Mouse (Mus musculus) leukemia stem cell, adult 10-12 weeks (primary cell): Measurements from ENCODE around the gene Pfn1. TPM values are rescaled to one million over a fixed set of nuclear protein-coding genes. Genes with fewer than 3 reads are reported as not detected.

Experiments used
- polyA plus RNA-seq: library from polyadenylated mRNA; stranded (reverse); fragments of >175 nt; gene quantifications from 2 replicates; pipeline ENCODE4 v1.2.3, GENCODE M21; 2012; ENCODE audit warnings: low replicate concordance

Pfn1 gene
- polyA plus RNA-seq = 3,216 and 5,291 TPM in 2 replicates

DNA sequence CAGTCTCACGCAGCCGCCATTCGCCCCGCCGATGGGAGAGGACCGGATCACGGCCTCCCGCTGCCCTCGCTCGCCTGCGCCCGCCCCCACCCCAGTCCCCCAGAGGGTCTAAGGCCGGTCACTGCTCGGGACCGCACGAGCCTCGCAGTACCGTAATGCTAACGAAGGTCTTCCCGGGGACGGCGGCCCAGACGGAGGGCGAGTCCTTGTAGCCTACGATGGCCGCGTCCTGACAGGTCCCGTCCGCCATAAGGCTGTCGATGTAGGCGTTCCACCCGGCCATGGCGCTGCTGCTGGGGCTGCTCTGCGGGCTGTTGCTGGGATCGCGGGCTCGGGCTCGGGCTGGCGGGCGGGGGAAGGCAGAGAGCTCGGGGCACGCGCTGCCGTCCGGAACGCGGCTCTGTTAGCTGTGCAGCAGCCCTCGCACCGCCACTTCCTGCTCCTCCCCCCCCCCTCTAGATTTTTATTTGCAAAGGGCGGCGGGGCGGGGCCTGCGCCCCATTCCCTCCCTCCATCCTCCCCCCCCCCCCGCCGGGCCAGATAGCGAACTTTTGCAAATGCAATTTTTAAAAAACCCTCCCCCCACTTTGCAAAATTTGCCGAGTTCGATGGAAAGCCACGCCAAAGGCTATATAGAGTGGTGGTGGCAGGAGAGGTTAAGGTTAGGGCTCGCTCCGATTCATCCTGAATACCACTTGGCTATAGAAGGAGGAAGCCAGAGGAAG lies at the start of gene Pfn1:
Pfn1 (minus strand) TSS at position 447 of the 725 bp plus-strand sequence.

DNA sequence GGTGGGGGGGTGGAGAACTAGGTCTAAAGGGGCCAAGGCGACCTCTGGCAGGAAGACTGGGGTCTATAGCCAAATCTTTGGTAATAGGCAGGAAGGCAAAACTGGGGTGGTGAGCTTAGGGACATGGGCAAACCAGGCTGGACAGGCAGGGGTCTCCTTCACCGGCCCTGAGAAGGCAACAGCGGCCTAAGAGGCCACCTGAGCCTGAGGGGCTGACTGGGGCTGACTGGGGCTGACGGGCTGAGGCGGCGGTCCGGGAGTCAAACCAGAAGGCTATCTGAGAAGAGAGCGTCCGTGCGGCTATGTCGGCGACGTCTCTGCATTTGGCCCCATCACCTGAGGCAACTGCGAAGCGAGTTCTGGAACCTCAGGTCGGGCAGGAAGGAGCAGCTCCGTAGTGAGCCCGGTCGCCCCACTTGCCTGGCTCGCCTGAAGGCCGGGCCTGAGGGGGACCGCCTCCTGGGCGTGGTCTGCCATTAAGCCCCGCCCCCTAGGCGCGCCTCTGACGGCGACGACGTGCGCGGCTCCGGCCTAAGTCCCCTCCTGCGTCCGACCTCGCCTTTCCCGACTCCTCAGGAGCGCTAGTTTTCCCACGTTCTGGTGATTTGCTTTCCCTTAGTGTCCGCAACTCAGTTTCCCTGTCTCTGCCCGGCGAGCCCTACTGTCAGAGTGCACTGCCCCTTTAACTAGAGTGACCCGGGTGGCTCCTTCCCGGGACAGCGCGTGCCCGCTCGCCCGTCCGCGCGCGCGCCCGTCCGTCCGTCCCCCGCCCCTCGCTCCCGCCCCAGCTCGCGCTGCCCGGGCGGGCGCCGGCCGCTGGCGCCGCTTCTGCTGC lies 45.5 kb upstream of the Pfn1 start, which contains the start of the genes Inca1 and Kif1c:
Inca1 (minus strand) TSS at position 434 of the 835 bp plus-strand sequence.
Kif1c (plus strand) TSS at position 827 of the 835 bp plus-strand sequence.

DNA sequence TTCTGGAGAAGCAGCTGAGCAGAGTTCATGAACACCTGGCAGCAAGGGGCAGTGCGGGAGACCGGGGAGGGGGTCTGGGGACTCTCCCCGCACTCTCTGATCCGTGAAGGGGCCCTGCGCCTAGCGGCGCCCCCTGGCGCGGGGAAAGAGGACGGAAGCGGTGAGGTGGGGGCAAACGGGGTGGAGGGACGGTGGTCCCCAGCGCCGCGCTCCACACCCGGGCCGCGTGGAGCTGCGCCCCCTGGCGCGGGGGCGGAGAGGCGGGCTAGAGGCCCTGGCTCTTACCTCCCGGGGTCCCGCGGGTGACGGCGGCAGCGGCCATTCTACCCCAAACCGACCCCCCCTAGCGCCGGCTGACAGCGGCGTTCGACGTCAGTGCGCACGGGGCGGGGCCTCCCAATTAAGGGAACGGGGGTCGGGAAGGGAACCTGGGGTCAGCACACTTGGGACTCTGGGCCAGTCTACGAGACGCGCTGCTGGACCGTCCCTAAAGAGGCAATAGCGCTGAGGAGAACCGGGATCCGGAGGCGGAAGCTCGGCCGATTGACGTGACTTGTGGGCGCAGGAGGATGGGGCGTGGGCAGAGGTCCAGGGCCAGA lies 33.3 kb upstream of the Pfn1 start, which contains the start of gene Camta2:
Camta2 (minus strand) TSS at position 505 of the 599 bp plus-strand sequence.

DNA sequence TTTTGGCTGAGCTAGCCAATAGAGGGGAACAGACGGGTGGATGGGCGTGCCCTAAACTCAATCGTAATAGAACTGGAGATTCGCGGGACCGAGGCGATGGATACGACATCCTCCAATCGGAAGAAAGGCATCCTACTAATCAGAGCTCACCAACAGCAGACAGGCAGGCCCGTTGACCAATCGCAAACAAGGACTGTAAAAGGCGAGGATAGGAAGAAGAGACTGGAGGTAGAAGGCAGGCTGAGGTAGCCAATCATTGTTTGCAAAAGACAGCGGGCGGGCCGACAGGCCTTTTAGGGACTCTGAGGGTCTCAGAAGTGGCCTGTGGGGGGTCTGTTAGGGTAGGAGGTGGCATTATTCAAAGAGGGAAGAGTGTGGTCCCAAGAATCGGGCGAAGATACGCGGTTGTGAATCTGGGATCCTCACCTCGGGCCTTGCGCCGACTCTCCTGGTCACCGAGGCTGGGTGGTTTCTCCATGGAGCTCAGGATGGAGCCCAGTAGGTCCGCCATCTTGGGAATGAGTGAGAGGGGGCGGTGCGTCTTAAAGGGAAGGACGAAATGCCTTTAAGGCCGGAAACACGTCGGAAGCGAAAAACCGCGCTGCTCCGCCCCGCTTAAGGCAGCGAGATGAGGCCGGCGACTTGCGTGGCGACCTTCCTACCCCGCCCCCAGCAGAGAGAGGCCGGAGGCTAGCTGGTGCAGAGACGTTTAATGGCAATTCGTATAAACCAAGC lies 14.5 kb upstream of the Pfn1 start, which contains the start of gene Spag7:
Spag7 (minus strand) TSS at position 646 of the 735 bp plus-strand sequence.

DNA sequence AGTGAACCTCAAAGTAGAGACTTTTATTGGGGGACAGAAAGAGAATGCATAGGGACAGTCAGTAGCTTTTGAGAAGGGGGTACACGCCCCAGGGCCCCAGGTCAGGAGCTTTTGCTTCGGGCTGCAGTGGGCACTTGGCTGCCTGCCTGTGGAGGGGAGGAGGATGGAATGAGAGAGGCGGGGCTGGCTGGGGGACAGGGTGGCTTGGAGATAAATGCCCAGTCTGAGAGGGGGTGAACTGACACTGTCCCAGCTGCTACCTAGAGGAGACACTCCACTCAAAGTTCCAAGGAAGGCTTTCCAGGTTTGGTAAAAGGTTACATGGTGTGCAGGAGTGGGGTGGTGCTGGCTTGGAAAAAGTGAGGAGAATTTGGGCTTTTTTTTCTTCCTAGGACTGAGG lies 2.5 kb upstream of the Pfn1 start, which contains the start of gene Eno3:
Eno3 (plus strand) TSS at position 239 of the 400 bp plus-strand sequence.

DNA sequence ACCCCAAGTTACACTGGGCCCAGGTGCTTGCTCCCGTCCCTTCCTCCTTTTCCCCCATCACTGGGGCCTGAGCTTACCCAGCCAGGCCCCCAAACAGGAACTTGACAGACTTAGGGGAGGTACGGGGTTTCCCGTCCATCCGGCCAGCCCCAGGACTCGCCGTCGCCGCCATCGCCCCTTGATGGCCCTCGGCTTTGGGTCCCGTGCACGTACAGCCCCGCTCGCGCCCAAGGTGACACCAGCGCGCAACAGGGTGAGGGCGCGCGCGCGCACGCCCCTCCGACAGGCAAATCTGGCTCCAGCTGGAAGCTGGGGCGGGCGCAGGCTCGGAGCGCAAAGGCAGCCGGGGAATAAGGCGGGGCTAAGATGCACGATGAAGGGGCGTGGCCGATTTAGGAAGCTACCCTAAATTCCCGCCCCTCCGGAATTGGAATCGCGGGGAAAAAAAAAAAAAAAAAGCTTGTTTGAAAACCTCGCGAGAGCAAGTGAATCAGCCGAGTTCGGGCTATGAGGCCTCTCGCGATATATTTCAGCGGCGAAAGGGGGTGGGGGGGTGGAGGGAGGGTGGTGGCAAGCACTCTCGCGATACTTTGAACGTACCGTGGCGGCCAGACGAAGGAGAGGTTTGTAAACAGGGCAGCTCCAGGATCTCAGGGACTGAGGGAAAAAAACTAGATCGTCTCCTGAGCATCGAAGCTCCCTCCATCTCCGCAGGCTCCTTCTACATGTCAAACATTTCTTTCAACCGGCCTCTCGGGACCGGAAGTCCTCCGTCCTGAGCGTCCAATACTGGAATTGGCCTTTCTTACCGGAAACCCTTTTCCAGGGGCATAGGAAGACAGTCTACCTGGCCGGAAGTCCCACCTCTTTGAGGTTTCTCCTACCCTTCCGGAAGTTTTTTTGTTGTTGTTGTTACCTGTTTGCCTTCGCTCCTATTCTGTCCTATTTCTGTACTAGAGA lies 7.5 kb downstream of the Pfn1 start, which contains the start of the genes Rnf167 and Slc25a11:
Rnf167 (plus strand) TSS at position 545 of the 960 bp plus-strand sequence.
Slc25a11 (minus strand) TSS at position 789 of the 960 bp plus-strand sequence.

DNA sequence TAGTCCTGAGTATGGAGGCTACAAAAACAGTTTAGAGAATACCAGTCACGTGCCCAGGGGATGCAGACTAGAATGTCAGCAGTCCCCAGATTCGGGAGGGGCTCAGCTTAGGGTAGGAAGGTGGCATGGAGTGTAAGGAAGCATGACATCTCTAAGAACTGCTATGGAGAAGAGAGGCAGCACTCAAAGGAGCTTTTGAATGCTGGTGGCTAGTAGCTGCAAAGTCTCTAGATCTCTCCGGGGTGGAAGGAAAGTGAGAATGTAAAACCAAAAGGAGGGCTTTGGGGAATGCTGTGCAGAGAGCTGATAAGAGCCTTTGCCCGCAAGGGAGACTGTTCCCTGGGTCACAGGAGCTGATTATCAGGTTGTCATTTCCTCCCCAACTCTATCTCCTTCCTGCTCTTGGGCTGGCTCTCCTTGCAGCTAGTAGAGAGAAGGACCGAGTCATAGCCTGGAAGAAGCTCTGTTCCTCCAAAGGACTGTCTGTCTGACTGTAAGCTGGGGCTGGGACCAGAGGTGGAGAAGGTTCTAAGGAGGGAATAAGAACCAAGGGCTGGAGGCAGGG lies 15.6 kb downstream of the Pfn1 start, which contains the start of gene Gp1ba:
Gp1ba (plus strand) TSS at position 409 of the 565 bp plus-strand sequence.

DNA sequence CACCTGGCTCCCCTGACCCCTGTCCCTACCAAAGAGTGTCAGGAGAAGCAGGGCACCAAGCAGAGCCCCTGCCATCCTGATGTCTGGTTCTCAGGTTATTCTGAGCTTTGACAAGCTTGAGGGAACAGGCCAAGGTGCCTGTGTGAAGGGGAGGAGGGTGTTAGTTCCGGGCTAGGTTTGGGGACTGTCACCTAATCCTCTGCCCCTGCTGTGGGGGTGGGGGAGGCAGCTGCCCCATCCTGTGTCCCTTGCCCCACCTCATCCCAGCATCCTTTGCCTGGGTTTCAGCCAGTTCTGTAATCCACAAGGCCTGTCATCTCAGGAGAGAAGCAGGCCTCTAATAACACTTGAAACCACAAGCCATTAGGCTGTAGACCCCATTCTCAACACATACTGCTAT lies 35.3 kb downstream of the Pfn1 start, which contains the start of gene Chrne:
Chrne (minus strand) TSS at position 116 of the 400 bp plus-strand sequence.

DNA sequence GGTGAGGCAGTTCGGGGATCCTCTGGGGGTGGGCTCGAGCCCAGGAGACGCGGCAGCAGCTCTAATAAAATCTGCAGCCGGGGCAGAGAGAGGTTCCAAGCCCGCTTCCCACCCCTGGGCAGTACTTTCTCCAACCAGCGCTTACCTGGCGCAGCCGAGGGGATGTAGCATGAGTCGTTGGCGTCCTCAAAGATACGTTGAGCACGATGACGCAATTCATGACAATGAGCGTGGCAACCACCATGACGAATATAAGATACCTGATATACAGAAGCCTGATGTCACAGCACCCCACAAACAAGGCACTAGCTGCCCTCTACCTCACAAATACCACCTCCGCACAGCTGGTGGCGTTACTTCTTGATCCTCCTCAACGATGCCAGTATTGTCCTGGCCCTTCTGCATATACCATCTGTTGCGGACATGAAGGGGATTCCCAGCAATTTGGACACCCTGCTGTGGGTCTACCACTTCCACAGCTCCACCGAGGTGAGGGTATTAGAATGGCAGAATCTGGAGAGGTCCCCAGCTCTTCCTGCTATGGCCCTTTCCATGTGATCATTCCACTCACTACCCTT lies 38.8 kb downstream of the Pfn1 start, which contains the start of gene 4930544D05Rik:
4930544D05Rik (plus strand) TSS at position 333 of the 578 bp plus-strand sequence.

Other genes starting within 250 kb of the Pfn1 start
- 84.1 and 130 TPM in 2 replicates for gene Pelp1, start 244.6 kb downstream of the Pfn1 start, polyA plus RNA-seq
- 187 and 287 TPM in 2 replicates for gene Arrb2, start 222.0 kb downstream of the Pfn1 start, polyA plus RNA-seq
- gene Med11, start 202.7 kb downstream of the Pfn1 start, polyA plus RNA-seq = 6.5 and 33.1 TPM in 2 replicates
- gene Zmynd15, start 195.2 kb downstream of the Pfn1 start, polyA plus RNA-seq = 1.6 TPM in 2 replicates
- gene Cxcl16, start 194.7 kb downstream of the Pfn1 start, polyA plus RNA-seq = 0.86 and 2.0 TPM in 2 replicates
- not detected in 2 replicates for gene Tm4sf5, start 149.4 kb downstream of the Pfn1 start, polyA plus RNA-seq
- not detected in 2 replicates for gene Vmo1, start 140.0 kb downstream of the Pfn1 start, polyA plus RNA-seq
- not detected in 2 replicates for gene Gltpd2, start 135.4 kb downstream of the Pfn1 start, polyA plus RNA-seq
- 51.2 and 127 TPM in 2 replicates for gene Psmb6, start 129.3 kb downstream of the Pfn1 start, polyA plus RNA-seq
- not detected in 2 replicates for gene Gm40193, start 121.7 kb downstream of the Pfn1 start, polyA plus RNA-seq
- 0.79 and 2.3 TPM in 2 replicates for gene Pld2, start 114.6 kb downstream of the Pfn1 start, polyA plus RNA-seq
- 80.3 and 81.9 TPM in 2 replicates for gene Mink1, start 91.8 kb downstream of the Pfn1 start, polyA plus RNA-seq
- not detected in 2 replicates for gene 4930544D05Rik, start 38.8 kb downstream of the Pfn1 start, polyA plus RNA-seq
- 0.54 and 1.8 TPM in 2 replicates for gene Chrne, start 35.4 kb downstream of the Pfn1 start, polyA plus RNA-seq
- 17.4 and 31.1 TPM in 2 replicates for gene Gp1ba, start 15.5 kb downstream of the Pfn1 start, polyA plus RNA-seq
- 52.5 and 175 TPM in 2 replicates for gene Rnf167, start 7.4 kb downstream of the Pfn1 start, polyA plus RNA-seq
- 28.6 and 32.9 TPM in 2 replicates for gene Slc25a11, start 7.2 kb downstream of the Pfn1 start, polyA plus RNA-seq
- gene Eno3, start 2.6 kb upstream of the Pfn1 start, polyA plus RNA-seq = 8.0 and 15.4 TPM in 2 replicates
- gene Spag7, start 14.8 kb upstream of the Pfn1 start, polyA plus RNA-seq = 65.7 and 82.3 TPM in 2 replicates
- 29.3 and 36.4 TPM in 2 replicates for gene Camta2, start 33.5 kb upstream of the Pfn1 start, polyA plus RNA-seq
- gene Inca1, start 45.5 kb upstream of the Pfn1 start, polyA plus RNA-seq = not detected in 2 replicates
- gene Kif1c, start 45.9 kb upstream of the Pfn1 start, polyA plus RNA-seq = 30.4 and 70.0 TPM in 2 replicates
- 0.96 and 1.0 TPM in 2 replicates for gene Zfp3, start 109.6 kb upstream of the Pfn1 start, polyA plus RNA-seq
- gene Scimp, start 157.9 kb upstream of the Pfn1 start, polyA plus RNA-seq = 2.1 TPM in 1 of 2 replicates, not detected in the other
- 41.5 and 47.7 TPM in 2 replicates for gene Rabep1, start 190.1 kb upstream of the Pfn1 start, polyA plus RNA-seq